Mouse (Mus musculus) lung, postnatal 14 days (tissue): ENCODE results near the gene Smg8.

ENCODE experiments used
- DNase-seq: peaks from one replicate; pipeline ENCODE4 v3.0.0; 2021

Gene Smg8

GRCm38 (mm10) chr11:87039307-87039963 lies 47.1 kb downstream of the Smg8 start:
- peak; percentile 64 for DNase-seq

- DNase-seq: no peak
Observed at GRCm38 (mm10) chr11:87036180-87036579, 50.4 kb downstream of the Smg8 start.

GRCm38 (mm10) chr11:87028212-87028611 lies 58.4 kb downstream of the Smg8 start:
- no peak for DNase-seq
